Mouse (Mus musculus) thymus, postnatal 36 days (tissue): ENCODE measurements around the gene Gpr108.
"Not testable (repeated sequence)": the region's sequence is repeated elsewhere in the genome, so short reads cannot be mapped to it uniquely, and the experiment has no call there.

Experiments used
- DNase-seq, 2 experiments: peaks; one replicate each; pipeline ENCODE4 v3.0.0; 2022; ENCODE audit warnings: mixed read lengths in 2 of 2

The Gpr108 gene

DNA sequence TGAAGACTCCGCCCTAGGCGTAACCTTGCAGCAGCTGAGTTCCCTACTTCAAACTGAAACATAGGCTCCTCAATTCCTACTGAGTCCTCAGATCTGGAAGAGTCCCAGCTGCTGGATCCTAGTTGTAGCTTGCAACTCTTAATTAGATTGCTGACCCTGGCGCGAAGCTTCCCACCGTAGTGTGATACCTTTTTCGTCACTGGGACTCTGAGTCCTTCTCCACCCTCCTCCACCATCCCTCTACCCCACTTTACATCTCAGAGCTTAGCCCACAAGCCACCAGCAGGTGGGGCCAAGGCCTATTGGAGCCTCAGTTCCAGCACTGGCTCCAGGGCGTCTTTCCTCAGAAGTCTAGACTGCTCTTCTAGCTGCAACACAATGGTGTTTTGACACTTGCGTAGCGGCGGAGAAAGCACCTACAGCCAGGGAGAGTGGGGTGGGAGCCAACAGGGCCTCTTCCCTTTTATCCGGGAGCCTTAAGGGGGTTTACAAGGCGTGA, at the start of gene Gpr108:
Gene Gpr108, minus strand, starts transcription at position 246 of the 499 bp plus-strand sequence.
- peak; percentile 91 to 93 for DNase-seq

DNA sequence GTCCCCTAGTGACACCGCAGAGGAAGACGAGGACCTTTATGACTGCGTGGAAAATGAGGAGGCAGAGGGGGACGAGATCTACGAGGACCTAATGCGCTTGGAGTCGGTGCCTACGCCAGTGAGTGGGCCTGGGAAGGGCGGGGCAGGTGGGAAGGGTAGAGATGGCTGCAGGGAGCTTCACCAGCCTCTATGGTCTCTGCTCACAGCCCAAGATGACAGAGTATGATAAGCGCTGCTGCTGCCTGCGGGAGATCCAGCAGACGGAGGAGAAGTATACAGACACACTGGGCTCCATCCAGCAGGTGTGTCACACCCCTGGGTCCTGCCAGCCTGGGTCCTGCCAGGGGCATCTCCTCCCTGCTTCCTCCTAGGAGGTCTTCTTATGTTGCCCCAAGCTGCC, 48.8 kb upstream of the Gpr108 start:
- no peak for DNase-seq

DNA sequence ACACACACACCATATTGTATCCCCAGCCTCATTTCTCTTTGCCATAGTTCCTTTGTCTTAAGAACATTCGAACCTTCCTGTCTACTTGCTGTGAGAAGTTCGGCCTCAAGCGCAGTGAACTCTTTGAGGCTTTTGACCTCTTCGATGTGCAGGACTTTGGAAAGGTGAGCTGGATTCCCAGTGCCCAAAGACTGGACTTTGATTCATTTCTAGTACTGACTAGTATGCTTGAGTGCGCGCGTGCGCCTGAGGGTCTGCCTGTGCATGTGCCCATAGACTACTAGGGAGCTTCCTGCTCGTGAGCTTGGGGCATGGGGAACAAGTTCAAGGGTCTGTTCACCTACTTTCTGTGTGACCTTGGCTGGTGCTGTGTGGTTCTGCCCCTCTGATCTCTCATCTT, 47.7 kb upstream of the Gpr108 start:
- DNase-seq: no peak

DNA sequence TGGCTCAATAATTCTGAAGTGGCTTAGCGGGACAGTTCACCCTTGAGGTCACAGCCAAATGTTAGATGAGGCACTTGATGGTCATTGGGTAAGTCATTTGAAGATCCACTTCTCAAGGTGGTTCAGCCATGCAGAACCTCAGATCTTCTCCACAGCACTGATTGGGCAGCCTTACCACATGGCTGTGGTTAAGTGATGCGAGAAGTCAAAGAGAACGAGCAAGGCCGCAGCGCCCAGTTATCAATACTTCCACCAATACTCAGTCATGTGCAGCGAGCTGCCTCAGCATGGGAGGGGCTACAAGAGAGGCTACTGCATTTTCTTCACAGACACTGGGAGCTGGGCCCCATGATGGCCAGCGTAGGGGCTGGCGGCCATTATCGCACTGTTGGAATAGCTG, 44.7 kb upstream of the Gpr108 start:
- no peak for DNase-seq

DNA sequence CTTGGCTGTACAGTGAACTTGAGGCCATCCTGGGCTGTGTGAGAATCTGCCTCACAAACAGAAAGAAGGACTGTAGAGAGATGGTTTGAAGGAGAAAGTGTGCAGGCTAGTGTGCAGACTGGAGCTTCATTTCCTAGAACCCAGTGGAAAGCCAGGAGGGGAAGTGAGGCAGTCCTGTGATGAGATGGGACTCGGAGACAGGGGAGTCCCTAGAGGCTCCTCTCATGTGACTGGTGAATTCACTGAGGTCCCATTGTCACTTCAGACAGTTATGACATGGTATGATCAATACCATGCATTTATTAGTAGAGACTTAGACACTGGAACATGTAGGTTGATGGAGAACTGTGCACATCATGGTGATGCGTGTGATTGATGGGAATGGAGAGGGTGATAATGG, 44.1 kb upstream of the Gpr108 start:
- no peak for DNase-seq

DNA sequence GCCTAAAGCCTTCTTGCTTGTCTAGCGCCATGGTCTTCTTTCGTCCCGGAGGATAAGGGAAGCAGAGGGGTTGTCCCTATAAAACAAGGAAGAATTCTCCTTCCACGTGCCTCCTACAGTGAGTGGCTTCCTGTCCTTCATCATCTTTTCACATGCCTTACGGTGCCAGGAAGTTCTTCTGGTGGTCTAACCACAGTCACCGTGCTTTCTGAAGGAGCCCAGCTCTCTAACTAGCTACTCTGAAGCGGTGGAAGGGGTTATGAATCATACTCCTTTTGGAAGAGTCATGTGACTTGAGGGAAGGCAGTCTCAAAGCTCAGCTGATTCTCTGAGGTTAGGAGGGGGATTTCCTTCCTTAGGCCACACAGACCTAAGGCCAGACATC, 42.4 kb upstream of the Gpr108 start:
- DNase-seq: no peak

DNA sequence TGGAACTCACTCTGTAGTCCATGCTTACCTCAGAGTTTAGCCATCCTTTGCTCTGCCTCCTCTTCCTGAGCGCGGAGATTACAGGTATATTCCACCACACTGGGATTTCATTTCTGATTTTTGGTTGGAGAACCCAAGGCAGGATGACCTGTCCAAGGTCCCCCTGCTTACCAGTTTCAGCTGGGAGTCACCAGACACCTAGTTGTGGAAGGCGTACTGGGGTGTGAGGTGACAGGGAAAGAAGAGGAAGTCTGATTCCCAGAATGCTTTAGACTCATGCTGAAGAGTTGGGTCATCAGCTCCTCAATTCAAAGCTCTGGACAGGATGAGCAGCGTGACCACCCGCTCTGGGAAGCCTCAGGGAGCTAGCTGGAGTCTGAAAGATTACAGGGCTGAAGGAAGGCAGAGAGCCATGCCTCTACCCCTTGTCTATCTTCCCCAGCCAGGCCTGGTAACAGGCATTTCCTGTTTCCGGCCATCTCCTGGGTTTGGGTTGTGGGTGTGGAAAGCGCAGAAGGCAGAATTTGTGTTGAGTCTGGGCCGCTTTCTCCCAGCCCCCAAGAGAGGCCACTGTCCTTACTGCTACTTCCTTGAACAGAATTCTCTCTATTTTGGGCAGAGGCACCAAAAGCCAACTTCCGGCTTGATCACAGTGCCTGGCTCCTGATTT, 41.9 kb upstream of the Gpr108 start:
- DNase-seq: peak; percentile 46 to 56

DNA sequence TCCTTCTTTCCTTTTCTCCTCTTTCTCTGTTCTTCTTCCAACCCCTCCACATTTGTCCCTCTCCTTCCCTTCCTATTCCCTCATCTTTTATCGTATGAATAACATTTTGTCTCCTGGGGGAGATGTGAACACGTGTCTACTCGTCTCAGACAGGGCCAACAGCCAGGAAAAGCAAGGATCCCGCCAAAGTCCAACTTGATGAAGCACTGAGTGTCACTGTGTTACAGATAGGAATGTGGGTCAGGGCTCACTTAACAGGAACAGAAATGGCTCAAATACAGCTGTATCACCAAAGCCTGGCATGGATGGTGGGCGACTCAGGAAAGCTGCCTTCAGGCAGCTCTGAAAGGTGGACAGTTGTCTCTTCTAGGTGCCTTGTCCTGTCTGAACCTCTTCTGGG, 41.0 kb upstream of the Gpr108 start:
- DNase-seq: no peak

DNA sequence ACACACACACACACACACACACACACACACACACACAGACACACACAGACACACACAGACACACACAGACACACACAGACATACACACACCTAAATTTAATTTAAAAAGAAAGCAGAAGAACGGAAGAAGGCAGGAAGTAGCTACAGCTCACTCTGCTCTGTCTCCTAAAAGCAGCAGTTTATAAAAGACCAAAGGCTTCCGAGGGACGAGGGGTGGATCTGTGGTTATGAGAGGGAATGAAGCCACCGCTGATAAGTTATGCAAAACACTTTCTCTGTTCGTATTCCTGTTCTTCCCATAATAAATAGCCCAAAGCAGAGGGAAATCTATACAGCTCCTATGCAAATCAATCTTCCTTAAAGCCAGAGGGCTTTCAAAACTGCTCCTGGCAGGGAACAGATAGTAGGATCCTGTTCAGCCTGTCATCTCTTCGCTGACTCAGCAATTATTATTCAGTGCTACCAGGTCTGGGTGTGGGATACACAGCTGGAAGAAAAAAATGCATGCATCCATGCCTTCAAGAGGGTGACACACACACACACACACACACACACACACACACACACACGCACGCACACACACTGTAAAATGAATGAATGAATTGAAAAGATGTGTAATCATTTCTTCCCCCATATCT, 38.6 kb upstream of the Gpr108 start:
- no peak for DNase-seq

DNA sequence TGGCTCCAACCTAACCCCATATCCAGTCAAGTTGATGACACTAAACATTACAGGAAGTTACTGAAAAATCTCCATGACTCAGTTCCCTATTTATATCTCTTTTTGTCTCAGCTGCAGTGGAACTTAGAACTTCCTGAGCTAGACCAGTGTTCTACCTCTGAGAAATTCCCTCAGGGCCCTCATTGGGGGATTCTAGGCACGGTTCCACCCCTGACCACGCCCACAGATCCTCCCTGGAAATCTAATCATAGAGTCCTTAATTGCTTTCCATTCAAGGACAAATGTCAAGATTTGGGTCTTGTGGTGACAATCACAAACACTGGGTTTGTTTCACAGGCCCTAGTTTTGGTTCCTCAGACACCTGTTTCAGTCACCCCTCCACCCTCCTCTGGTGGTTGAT, 36.8 kb upstream of the Gpr108 start:
- DNase-seq: no peak

DNA sequence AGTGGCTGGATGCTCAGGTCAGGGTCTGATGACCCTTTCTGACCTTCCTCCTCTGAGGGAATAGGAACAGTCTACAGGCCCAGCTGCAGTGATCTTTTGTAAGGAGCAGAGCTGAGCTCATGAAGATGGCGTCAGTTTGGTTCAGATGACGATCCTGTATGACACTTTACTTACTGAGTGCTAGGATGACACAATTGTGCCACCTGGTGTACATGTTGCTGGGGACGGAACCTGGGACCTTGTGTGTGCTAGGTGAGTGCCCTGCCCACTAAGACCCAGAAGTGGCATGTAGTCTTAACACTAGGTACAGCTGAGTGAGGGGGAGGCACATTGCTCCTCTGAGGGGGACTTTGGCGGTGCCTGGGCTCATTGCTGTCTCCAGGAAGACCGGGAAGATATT, 35.7 kb upstream of the Gpr108 start:
- no peak for DNase-seq

DNA sequence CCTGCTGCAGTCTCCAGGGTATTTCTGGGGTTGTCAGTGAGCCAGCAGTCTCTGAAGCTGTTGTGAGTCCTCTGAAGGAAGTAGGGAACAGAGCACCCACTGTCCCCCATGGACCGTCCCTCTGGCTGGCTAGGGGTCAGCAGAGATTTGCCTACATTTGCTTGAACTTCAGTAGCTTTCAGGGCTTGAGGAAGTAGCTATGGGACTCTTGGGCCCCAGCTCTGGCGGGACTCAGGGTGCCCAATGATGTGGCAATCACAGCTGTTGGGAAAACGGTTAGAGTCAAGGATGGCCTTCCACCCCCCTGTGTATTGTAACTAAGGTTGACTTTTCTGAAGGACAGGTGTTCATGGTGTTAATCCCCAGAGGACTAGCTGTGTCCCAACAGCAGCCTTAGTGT, 32.2 kb upstream of the Gpr108 start:
- no peak for DNase-seq

DNA sequence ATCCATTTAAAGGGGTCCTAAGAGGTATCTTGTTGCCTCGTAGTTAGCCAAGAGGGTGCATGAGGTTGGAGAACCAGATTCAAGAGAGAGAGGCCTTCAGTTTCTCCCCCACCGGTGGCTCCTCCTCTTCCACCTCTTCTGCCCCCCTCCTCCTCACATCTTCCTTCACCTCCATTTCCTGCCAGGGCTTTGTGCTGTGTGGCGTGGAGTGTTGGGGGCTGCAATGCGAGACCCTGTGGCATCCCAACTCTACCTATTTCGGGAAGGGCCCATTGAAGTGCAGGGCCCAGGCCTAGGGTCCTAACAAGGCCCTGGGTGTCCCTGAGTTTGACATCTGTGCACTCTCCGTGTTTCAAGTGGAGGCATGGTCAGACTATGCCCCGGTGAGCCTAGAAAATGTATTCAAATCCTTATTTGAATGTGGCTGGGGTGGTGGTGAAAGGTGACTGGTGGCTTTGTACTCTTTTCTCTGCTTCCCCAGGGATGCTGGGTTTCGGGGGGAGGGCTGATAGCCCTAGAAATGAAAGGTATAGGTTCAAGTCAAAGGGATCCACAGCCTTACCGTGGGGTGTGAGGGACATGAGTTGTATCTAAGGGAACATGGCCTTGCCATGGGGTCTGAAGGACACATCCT, 31.5 kb upstream of the Gpr108 start:
- DNase-seq: peak; percentile 72 to 82

DNA sequence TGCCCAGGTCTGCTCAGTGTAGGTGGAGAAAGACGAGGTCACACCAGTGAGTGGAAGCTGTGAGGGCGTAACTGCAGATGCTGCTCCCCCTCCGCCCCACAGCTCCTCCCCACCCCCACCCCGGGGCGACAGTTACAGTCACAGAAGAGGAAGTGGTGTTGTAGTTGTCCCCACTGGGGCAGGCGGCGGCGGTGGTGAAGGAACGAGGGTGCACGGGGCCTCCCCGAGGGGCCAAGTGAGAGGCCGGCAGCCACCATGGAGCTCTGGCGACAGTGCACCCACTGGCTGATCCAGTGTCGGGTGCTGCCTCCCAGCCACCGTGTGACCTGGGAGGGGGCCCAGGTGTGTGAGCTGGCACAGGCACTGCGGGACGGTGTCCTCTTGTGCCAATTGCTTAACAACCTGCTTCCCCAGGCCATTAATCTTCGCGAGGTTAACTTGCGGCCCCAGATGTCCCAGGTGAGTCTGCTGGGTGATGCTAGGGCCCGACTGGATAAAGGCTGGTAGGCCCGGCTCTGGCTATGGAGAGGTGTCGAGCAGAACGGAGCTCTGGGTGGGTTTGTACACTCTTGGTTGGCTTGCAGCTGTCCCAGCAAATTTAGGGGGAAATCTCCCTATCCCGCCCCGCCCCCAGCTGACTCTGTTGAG, 30.8 kb upstream of the Gpr108 start, which contains the start of gene Vav1:
Gene Vav1, plus strand, starts transcription at position 158 of the 648 bp plus-strand sequence.
- DNase-seq: peak; percentile 87 to 89

DNA sequence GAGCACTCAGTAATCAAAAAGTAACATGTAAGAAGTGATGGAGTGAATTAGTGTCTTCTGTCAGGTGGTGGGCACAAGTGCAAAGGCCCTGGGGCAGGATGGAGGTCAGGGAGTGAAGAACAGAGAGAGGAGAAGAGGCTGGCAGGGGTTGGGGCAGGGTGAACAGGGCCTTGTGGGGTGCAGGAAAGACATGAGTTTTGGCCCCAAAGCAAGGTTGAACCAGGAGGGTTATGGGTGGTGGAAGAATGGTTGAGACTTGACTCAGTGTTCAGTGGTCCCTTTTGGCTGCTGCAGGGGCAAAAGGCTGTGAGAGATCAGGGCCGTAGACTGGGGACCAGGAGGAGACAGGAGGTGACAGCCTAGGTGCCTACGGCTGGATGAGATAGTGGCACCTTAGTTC, 30.3 kb upstream of the Gpr108 start:
- no peak for DNase-seq

DNA sequence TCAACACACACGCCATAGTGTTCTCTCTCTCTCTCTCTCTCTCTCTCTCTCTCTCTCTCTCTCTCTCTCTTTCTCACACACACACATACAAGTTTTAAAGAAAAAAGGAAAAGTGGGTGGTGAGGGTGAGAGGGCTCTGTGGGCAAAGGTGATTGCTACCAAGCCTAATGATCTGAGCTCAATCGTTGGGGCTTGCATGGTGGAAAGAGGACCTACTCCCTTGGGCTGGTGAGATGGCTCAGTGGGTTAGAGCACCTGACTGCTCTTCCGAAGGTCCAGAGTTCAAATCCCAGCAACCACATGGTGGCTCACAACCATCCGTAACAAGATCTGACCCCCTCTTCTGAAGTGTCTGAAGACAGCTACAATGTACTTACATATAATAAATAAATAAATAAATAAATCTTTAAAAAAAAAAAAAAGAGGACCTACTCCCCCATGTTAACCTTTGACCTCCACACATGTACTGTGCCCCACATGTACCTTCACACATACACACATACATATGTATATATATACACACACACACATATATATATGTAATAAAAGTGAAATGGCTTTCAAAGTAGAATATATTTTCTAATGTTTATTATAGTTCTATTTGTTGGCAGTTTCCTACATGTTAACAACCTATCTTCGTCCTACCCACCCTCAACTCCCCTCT, 29.5 kb upstream of the Gpr108 start:
- not testable (repeated sequence) for DNase-seq

DNA sequence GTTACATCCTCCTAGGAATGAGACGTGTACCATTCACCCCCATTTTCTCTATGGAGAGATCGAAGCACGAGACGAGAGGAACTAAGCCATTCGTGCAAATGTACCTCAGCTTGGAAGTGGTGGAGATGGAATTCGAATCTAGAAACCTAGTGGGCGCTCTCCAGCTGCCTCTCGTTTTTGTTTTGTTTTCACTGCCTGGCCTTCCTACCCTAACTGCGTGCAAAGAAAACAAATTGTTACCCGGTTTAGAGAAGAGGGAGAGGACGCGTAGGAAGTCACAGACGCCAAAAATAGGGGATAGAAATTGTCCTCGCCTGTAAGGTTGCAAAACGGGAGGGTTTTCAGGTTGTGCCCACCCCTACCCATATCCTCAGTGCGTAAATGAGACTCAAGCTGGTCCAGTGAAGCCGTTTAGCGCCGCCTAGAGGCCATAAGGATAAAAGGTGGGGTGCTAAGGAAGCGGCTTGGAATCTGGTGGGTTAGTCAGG, 28.4 kb upstream of the Gpr108 start:
- DNase-seq: peak; percentile 70 to 71

DNA sequence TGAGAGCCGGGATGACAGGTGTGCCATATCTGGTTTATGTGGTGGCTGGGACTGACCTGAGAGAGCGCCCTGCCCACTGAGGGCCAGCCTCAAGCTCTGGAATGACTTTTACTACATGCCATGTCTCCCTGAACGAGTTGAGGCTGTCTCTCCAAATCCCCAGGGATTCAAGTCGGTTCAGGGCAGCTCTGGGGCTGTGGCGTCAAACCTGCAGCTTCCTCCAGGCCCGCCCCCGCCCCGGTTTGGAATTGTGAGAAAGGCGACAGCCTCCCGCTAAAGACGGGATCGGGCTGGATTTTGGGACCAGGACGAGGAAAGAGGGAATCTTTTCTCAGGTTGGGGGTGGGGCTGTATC, 27.7 kb upstream of the Gpr108 start:
- no peak for DNase-seq

DNA sequence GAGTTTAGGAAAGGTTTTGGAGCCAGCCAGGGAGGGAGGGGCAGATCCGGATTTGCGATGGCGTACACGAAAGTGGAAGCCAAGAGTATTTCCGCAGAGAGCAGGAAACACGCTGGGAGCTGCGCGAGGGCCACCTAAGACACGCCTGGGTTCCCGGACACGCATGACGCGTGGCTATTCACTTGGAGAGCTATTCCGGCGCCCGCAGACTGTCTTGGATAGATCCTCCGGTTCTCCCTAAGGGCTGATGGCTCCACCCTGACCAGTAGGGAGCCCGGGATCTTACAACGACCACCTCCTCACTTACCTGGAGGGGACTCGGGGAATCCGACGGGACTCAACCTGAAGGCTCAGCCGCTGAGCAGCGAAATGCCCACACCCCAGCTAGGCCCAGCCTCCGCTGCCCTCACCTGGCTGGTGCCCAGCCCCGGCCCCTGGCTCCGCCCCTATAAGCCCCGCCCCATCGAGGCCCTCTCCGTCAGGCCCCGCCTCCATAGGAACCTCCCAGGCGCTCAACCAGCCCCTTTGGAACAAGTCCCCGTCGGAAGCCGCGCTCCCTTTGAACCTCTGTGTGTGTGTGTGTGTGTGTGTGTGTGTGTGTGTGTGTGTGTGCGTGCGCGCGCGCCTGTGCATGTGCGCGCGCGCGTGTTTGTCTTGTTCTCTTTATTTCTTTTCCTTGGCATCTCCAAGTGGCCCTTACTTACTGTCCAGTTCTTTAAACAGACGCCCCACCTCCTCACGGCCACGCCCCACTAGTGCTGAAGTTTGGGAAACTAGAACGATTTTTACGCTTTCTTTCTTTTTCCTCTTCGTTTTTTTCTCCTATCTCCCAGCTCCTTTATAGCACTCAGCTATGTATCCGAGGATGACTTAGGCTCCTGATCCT, 27.1 kb upstream of the Gpr108 start:
- DNase-seq: peak; percentile 86 to 88

DNA sequence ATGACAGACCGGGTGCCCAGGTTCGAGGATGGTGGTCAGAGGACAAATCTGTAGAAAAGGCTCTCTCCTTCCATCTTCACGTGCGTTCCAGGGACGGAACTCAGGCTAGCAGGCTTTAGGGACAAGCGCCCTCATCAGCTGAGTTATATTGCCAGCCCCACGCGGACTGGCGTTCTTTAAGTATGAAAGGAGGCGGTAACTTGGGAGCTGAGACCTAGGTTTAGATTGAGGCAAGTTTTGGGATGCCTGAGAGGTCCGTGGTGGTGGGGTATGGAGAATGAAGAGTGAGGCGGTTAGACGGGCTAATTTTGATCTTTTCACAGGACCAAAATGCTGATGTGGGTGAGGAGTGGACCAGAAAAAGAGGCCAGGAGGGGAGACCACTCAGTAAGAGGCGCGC, 26.4 kb upstream of the Gpr108 start:
- DNase-seq: no peak

DNA sequence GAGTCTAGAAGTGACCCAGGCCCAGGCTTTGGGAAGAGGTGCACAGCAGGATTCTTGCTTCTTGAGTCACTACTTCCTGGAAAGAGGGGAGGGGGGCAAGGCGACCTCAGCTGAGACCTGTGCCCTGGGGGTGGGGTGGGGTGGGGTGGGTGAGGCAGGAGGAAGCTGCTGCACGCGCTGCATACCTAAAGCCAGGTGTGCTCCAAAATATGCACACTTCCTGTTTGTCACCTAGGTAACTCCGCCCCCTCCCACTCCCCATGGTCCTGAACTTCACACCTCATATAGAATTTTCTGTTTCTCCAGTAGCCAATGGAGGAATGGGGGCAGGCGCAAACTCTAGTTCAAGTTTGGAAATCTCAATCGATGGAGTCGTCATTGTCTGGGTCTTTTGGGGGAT, 25.6 kb upstream of the Gpr108 start:
- no peak for DNase-seq

DNA sequence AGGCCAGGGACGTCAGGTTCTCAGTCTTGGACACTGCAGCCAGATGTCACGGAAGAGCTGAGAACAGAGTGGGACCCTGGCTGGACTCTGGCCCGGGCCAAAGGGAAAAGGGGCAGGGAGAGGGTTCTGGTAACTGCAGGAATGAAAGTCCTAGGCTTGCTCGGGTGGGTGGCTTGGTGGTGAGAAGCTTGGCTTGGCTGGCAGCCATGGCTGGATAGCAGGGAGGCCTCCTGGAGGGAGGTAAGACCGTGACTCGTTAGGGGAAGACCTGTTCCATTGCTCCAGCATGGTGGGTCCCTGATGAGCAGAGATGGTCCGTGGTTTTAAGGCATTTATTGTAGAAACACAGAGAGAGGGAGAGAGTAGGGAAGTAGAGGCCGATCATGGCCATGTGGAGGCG, 23.1 kb upstream of the Gpr108 start:
- no peak for DNase-seq
